ENCODE assay signal across 8 mouse cellular contexts in genomic region chr6:138141111-138141592, GRCm38 (mm10). TPM values are rescaled to one million over a fixed set of nuclear protein-coding genes. Genes with fewer than 3 reads are reported as not detected.
DNase-seq lines count a peak whose midpoint lies in the region; ATAC-seq lines count a peak whose summit lies in the region.

No protein-coding gene starts in this region.

- H3K4me1 ChIP-seq in forebrain, embryonic 16.5 days (replicated peaks; ENCODE audit: control insufficient read depth, insufficient read depth, low read length): peaks cover 8% of the 10 kb centered on the region
- peaks cover 36% of the 10 kb centered on the region for H3K4me1 ChIP-seq in limb, embryonic 12.5 days (replicated peaks)
- peaks cover 23% of the 10 kb centered on the region for H3K4me1 ChIP-seq in midbrain, embryonic 10.5 days

- peak; percentile 21 to 64 for DNase-seq in adrenal gland, postnatal 4 days (ENCODE audit: low spot score in 2 of 2)
- no peak for DNase-seq in midbrain, embryonic 10.5 days (ENCODE audit: low spot score)
- peak; percentile 87 for DNase-seq in urinary bladder, postnatal 14 days (ENCODE audit: low spot score)
- no peak for DNase-seq in thymus, postnatal 14 days
- no peak for DNase-seq in cerebellum, adult 9-10 months

- no peak overlapping the region; the same call in 1 of the 2 replicates for H3K4me3 ChIP-seq in forebrain, embryonic 16.5 days (replicated peaks; ENCODE audit: low read length)
- peak overlapping the region; percentile 46 for H3K4me3 ChIP-seq in limb, embryonic 12.5 days (replicated peaks)
- peak overlapping the region; percentile 63 for H3K4me3 ChIP-seq in midbrain, embryonic 10.5 days

- no peak overlapping the region for H3K27ac ChIP-seq in forebrain, embryonic 16.5 days (ENCODE audit: low read length)
- H3K27ac ChIP-seq in limb, embryonic 12.5 days: peak overlapping the region; percentile 54; the same call in 1 of the 2 replicates
- peak overlapping the region; percentile 86; the same call in 1 of the 2 replicates for H3K27ac ChIP-seq in midbrain, embryonic 10.5 days (replicated peaks)

- H3K9me3 ChIP-seq in forebrain, embryonic 16.5 days (ENCODE audit: control insufficient read depth, low read length): no peaks in the 10 kb centered on the region
- H3K9me3 ChIP-seq in limb, embryonic 12.5 days: no peaks in the 10 kb centered on the region
- H3K9me3 ChIP-seq in midbrain, embryonic 10.5 days (replicated peaks): no peaks in the 10 kb centered on the region

- peak; percentile 34 for ATAC-seq in forebrain, embryonic 16.5 days
- ATAC-seq in hematopoietic stem cell, adult 5-6 weeks (replicated peaks in 1 of 2; ENCODE audit: insufficient read depth in 1 of 2, low FRiP score in 2 of 2, low TSS enrichment in 1 of 2, low read depth in 1 of 2, poor library complexity in 2 of 2, severe bottlenecking in 2 of 2): peak; percentile 73 to 78
- ATAC-seq in limb, embryonic 12.5 days (ENCODE audit: insufficient number of reproducible peaks, insufficient read depth, low FRiP score, low TSS enrichment, low read depth): no peak

- H3K4me2 ChIP-seq in forebrain, embryonic 16.5 days (ENCODE audit: low read length): peak overlapping the region; percentile 69
- peak overlapping the region; percentile 58 for H3K4me2 ChIP-seq in limb, embryonic 12.5 days

- H3K36me3 ChIP-seq in forebrain, embryonic 16.5 days (ENCODE audit: control insufficient read depth, insufficient read depth): no peaks in the 10 kb centered on the region
- H3K36me3 ChIP-seq in limb, embryonic 12.5 days: no peaks in the 10 kb centered on the region
- no peaks in the 10 kb centered on the region for H3K36me3 ChIP-seq in midbrain, embryonic 10.5 days

- no peaks in the 10 kb centered on the region for H3K27me3 ChIP-seq in forebrain, embryonic 16.5 days (replicated peaks; ENCODE audit: control insufficient read depth, insufficient read depth, low read length)
- H3K27me3 ChIP-seq in limb, embryonic 12.5 days: no peaks in the 10 kb centered on the region
- H3K27me3 ChIP-seq in midbrain, embryonic 10.5 days (ENCODE audit: low read depth, poor library complexity, severe bottlenecking): no peaks in the 10 kb centered on the region

- WGBS in forebrain, embryonic 16.5 days: 46% methylated on average over 4 of the region's 4 CpGs
- WGBS in limb, embryonic 12.5 days: 52% methylated on average over 4 of the region's 4 CpGs
- WGBS in midbrain, embryonic 10.5 days: 84% methylated on average over 4 of the region's 4 CpGs

- H3K9ac ChIP-seq in forebrain, embryonic 16.5 days (replicated peaks; ENCODE audit: low read depth, low read length): no peak overlapping the region
- H3K9ac ChIP-seq in limb, embryonic 12.5 days (replicated peaks): peak overlapping the region; percentile 55; the same call in 1 of the 2 replicates

RNA-seq across cellular contexts. Expression of gene Mgst1, which starts 1.0 kb away (rescaled TPM):
- total RNA-seq in adrenal gland, postnatal 4 days (2021): 100 to 1,000 TPM; 700 to 821 TPM
- 29.0 and 29.2 TPM in 2 replicates for polyA plus RNA-seq in forebrain, embryonic 16.5 days (2015; fragmentation: Nextera tagmentation; extraction: Ambion mirVana)
- 32.8 and 85.5 TPM in 2 replicates for total RNA-seq in hematopoietic stem cell, adult 5-6 weeks (2017)
- polyA plus RNA-seq in limb, embryonic 12.5 days (2016; fragmentation: Nextera tagmentation; extraction: Ambion mirVana): 128 and 129 TPM in 2 replicates
- 56.4 and 57.1 TPM in 2 replicates for polyA plus RNA-seq in midbrain, embryonic 10.5 days (2016; fragmentation: Nextera tagmentation; extraction: Ambion mirVana)

Comparison
In these comparisons a context has a peak if more than half of its experiments do, and no peak if none do; other contexts are left out.
1. DNase-seq: peak in adrenal gland, postnatal 4 days (2 of 2) and urinary bladder, postnatal 14 days (single experiment); none in midbrain, embryonic 10.5 days (single experiment), thymus, postnatal 14 days (single experiment) and cerebellum, adult 9-10 months (single experiment).